In the genomic region with DNA sequence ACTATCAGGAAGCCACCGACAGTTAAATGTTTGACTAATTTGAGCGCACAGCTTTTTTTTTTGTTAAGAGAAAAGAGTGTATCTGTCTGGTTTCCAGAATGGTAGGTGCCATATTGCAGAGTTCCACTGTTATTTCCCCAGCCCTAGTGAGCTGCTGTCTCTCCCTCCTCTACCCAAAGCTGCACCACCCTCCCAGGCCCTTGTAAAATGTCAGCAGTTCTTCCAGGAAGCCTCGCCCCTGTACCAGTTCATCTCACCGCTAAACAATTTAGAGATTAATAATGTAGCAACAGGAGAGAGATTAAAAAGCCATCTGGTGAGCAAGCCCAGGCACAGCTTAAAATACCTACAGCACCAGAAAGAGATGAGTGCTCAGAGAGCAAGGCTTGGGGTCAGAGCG, we compare ENCODE assay signal across 12 mouse cellular contexts.
A peak's percentile ranks its signal among the peaks of the same experiment; 100 is the strongest.
DNase-seq lines count a peak whose midpoint lies in the region; ATAC-seq and TF ChIP-seq lines count a peak whose summit lies in the region.
"Had no signal": no experiment of that assay in that cellular context is flagged by ENCODE, and none has a peak within 500 bp of the region (broad histone marks: within the 10 kb centered on the region; RNA-seq: fewer than 3 reads in every experiment).

No protein-coding gene starts in this region.

- TF ChIP-seq CTCF in gastrocnemius, adult 2 months (IDR thresholded peaks at IDR 0.05): no peak
- TF ChIP-seq CTCF in lung, postnatal 0 days (IDR thresholded peaks at IDR 0.05): no peak
- no peak for TF ChIP-seq CTCF in lung, adult 2 months (IDR thresholded peaks at IDR 0.05; ENCODE audit: insufficient read depth, low read length)
- TF ChIP-seq CTCF in stomach, postnatal 0 days (IDR thresholded peaks at IDR 0.05; ENCODE audit: low read depth): no peak

- no peak overlapping the region for H3K9ac ChIP-seq in lung, postnatal 0 days (replicated peaks; ENCODE audit: low read depth)
- H3K9ac ChIP-seq in heart, embryonic 14.5 days (ENCODE audit: low read length): no peak overlapping the region
- no peak overlapping the region for H3K9ac ChIP-seq in stomach, postnatal 0 days (ENCODE audit: low read length)
- H3K9ac ChIP-seq: hindbrain, embryonic 14.5 days had no signal

- TF ChIP-seq POLR2A in lung, adult 2 months (IDR thresholded peaks at IDR 0.05; ENCODE audit: borderline replicate concordance, extremely low read depth, low read depth, low read length): no peak

- 59% methylated on average over 5 of the region's 5 CpGs for WGBS in lung, postnatal 0 days
- WGBS in lung, adult 2 months: 55% methylated on average over 5 of the region's 5 CpGs
- WGBS in heart, embryonic 14.5 days: 36% methylated on average over 5 of the region's 5 CpGs
- WGBS in stomach, postnatal 0 days: 48% methylated on average over 5 of the region's 5 CpGs

- intact Hi-C loops in gastrocnemius, adult 2 months (cut with DNase I): no loop called here

- no peaks in the 10 kb centered on the region for H3K36me3 ChIP-seq in lung, postnatal 0 days (ENCODE audit: insufficient read depth, low read length)
- H3K36me3 ChIP-seq in heart, embryonic 14.5 days (ENCODE audit: control insufficient read depth, insufficient read depth, low read length): no peaks in the 10 kb centered on the region
- H3K36me3 ChIP-seq in stomach, postnatal 0 days (ENCODE audit: control insufficient read depth, insufficient read depth, low read length): no peaks in the 10 kb centered on the region

- 0 out of 2 replicates have a peak overlapping the region, but pooled peaks have one; percentile 62 for H3K27ac ChIP-seq in gastrocnemius, adult 2 months
- no peak overlapping the region for H3K27ac ChIP-seq in lung, postnatal 0 days (ENCODE audit: low read length)
- peak overlapping the region; percentile 49 to 75 for H3K27ac ChIP-seq in heart, embryonic 14.5 days (replicated peaks in 1 of 2; ENCODE audit: control insufficient read depth in 1 of 2, insufficient read depth in 1 of 2, low read depth in 2 of 2, low read length in 2 of 2)
- peak overlapping the region; percentile 19 for H3K27ac ChIP-seq in stomach, postnatal 0 days (replicated peaks)
- H3K27ac ChIP-seq: hindbrain, embryonic 14.5 days had no signal

- no peak overlapping the region for H3K4me2 ChIP-seq in lung, postnatal 0 days (replicated peaks; ENCODE audit: low read depth, low read length)
- no peak overlapping the region for H3K4me2 ChIP-seq in heart, embryonic 14.5 days (ENCODE audit: low read length)
- H3K4me2 ChIP-seq in stomach, postnatal 0 days (replicated peaks; ENCODE audit: low read depth): no peak overlapping the region
- H3K4me2 ChIP-seq: hindbrain, embryonic 14.5 days; liver, embryonic 11.5 days had no signal

- H3K4me3 ChIP-seq in gastrocnemius, adult 2 months: no peak overlapping the region
- no peak overlapping the region for H3K4me3 ChIP-seq in lung, postnatal 0 days (ENCODE audit: low read depth, low read length)
- no peak overlapping the region for H3K4me3 ChIP-seq in lung, adult 2 months (replicated peaks; ENCODE audit: extremely low read depth, low read depth, low read length)
- H3K4me3 ChIP-seq in heart, embryonic 14.5 days (ENCODE audit: control insufficient read depth in 1 of 2, insufficient read depth in 1 of 2, low read depth in 1 of 2, low read length in 2 of 2): no peak overlapping the region
- H3K4me3 ChIP-seq in stomach, postnatal 0 days (ENCODE audit: low read depth, low read length): no peak overlapping the region
- H3K4me3 ChIP-seq: erythroblast, embryonic 14.5 days had no signal

- ATAC-seq in lung, postnatal 0 days: no peak
- peak; percentile 52; the same call in 1 of the 2 replicates for ATAC-seq in heart, embryonic 14.5 days (ENCODE audit: insufficient number of reproducible peaks, insufficient read depth, low FRiP score, low read depth)
- peak; percentile 47; the same call in 1 of the 2 replicates for ATAC-seq in stomach, postnatal 0 days (ENCODE audit: low FRiP score, low TSS enrichment)

- no peaks in the 10 kb centered on the region for H3K9me3 ChIP-seq in lung, postnatal 0 days (ENCODE audit: low read length)
- no peaks in the 10 kb centered on the region for H3K9me3 ChIP-seq in heart, embryonic 14.5 days (ENCODE audit: control insufficient read depth, low read length)
- H3K9me3 ChIP-seq in stomach, postnatal 0 days (ENCODE audit: control insufficient read depth, low read length): no peaks in the 10 kb centered on the region

- DNase-seq in gastrocnemius, adult 2 months: no peak
- no peak for DNase-seq in gastrocnemius, postnatal 25 days
- DNase-seq in lung, postnatal 0 days (ENCODE audit: low spot score): peak; percentile 7
- DNase-seq in lung, adult 2 months: no peak
- no peak for DNase-seq in stomach, postnatal 0 days (ENCODE audit: low spot score)
- DNase-seq in lung, adult 18-20 months: no peak
- DNase-seq: cerebellum, adult 9-10 months; thymus, postnatal 25 days had no signal

- no peaks in the 10 kb centered on the region for H3K27me3 ChIP-seq in lung, postnatal 0 days (replicated peaks; ENCODE audit: insufficient read depth, low read length)
- H3K27me3 ChIP-seq in heart, embryonic 14.5 days (ENCODE audit: control insufficient read depth, insufficient read depth, low read length): no peaks in the 10 kb centered on the region
- H3K27me3 ChIP-seq in stomach, postnatal 0 days (ENCODE audit: control insufficient read depth, insufficient read depth, low read length): no peaks in the 10 kb centered on the region

- TF ChIP-seq EP300 in lung, postnatal 0 days (IDR thresholded peaks at IDR 0.05): no peak
- peak; percentile 23 for TF ChIP-seq EP300 in stomach, postnatal 0 days (optimal IDR thresholded peaks at IDR 0.05)

- no peaks in the 10 kb centered on the region for H3K4me1 ChIP-seq in lung, postnatal 0 days (ENCODE audit: insufficient read depth, low read depth, low read length)
- H3K4me1 ChIP-seq in lung, adult 2 months (ENCODE audit: control insufficient read depth, insufficient read depth, low read length): no peaks in the 10 kb centered on the region; the same call in 1 of the 2 replicates
- peaks cover 20 to 54% of the 10 kb centered on the region in 2 experiments for H3K4me1 ChIP-seq in heart, embryonic 14.5 days (ENCODE audit: control insufficient read depth in 2 of 2, insufficient read depth in 2 of 2, low read length in 2 of 2)
- H3K4me1 ChIP-seq in stomach, postnatal 0 days (replicated peaks; ENCODE audit: control insufficient read depth, insufficient read depth): no peaks in the 10 kb centered on the region
